Mouse (Mus musculus) adrenal gland, postnatal 36 days (tissue): Measurements from ENCODE around the gene Elf3. TPM values are rescaled to one million over a fixed set of nuclear protein-coding genes. Genes with fewer than 3 reads are reported as not detected.
"Not testable (repeated sequence)": the region's sequence is repeated elsewhere in the genome, so short reads cannot be mapped to it uniquely, and the experiment has no call there.

ENCODE experiments used
- DNase-seq, 2 experiments: peaks; one replicate each; pipeline ENCODE4 v3.0.0; 2021; ENCODE audit warnings: mixed read lengths in 1 of 2
- total RNA-seq, 2 experiments: library from RNA; stranded (reverse); gene quantifications; 2 replicates each; pipeline ENCODE4 v1.2.3; 2021

The Elf3 gene
- total RNA-seq, 2 experiments from 2014 or later: not detected

DNA sequence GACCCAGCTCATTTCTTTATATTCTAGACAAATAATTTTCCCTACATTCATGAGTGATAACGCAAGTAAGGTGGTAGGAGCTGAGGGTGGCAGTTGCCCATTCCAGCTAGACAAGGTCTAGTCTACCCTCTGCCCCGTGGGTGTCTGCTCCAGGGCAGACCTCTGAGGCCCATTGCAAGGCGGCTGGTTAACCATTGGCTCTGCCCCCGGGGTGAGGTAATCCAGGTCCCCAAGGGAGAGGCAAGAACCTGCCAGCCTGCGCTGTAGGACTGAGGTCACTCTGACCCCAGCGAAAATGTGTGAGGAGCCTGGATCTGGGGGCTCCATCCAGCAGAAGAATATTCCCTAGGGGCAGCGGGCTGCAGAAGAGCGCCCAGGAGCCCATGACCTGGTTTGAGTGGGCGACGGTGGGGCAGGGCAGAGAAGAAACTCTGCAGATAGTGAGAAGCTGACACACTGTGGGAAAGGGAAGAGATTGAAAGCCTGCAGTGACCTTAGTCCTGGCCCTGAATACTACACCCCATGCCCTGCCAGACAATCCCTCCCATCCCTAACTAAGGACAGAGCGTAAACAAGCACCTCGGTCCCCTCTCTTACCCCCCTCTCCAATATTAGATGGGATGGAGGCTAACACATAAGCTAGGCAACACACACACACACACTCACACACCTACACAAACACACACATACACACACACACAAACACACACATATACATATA is 21.1 kb downstream of the Elf3 start:
- peak; percentile 17 to 63 for DNase-seq

DNA sequence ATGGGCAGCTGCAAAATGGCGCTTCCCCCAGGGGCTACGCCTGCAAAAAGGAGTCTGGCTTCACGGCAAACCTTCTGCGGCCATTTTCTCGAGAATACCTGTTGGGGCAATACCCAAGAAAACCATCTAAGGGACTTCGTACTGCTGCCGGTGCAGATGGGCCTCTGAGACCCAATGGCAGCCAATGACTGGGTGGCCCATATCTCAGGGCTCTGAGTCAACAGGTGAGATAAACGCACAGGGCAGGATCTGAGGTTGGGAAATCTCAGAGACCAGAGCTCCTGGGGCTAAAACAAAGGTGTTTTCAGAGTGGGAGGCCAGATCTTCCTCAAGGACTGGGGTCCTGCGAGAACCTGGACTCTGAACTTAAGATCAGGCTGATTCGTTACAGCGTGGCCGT is 23.6 kb downstream of the Elf3 start:
- no peak for DNase-seq

DNA sequence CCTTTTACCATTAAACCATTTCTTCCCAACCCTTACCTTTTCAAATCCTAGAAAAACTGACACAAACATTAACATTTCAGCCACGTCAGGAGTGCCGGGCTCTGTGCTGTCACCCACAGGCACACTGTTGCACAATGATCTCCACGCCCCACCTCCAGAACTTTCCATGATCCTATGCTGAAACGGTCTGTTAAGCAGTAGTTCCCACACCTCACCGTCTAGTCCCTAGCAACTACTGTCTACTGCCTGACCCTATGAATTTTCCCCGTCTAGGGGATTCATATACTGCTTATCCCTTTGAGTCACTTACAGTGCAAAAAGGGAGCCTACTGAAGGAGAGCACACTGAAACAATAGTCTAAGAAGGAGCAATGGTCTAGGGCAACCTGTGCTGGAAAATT is 24.4 kb downstream of the Elf3 start:
- DNase-seq: no peak

DNA sequence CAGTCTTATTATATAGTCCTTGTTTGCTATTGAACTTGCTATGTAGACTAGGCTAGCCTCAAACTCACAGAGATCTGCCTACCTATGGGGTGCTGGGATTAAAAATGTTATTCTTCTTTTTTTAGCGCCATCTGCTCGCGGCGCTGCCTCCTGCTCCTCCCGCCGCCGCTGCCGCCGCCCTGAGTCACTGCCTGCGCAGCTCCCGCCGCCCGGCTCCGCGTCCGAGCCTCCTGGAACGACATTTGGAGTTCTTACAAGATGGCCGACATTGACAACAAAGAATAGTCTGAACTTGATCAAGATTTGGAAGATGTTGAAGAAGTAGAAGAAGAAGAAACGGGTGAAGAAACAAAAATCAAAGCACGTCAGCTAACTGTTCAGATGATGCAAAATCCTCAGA is 26.5 kb downstream of the Elf3 start:
- DNase-seq: not testable (repeated sequence)

DNA sequence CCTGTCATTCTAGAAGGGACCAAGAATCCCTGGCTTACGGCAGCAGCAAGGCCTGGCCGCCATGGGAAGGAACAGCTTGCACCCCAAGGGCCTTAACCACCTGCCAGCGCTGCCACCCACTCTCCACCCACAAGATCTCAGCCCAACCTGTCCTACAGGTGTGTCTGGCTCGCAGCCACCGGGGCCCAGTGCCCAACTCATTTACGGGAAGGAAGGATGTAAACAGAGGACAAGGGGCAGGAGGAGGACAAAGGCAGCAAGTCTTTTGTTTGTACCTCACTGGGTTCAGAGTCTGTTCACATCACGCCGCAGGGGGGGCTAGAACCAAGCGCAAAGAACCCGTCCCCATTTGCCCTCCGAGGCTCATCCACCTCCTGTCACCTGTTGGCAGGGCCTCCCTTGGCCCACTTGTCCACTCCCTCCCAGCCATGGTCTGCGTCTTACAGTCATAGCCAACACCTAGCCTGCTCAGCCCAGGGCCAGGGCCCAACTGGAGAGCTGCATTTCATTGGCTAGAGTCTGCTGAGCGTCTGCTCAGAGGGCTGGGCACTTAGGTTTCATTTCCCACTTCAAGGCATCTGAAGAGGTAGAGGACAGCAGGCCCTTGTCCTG is 30.9 kb downstream of the Elf3 start:
- DNase-seq: no peak

DNA sequence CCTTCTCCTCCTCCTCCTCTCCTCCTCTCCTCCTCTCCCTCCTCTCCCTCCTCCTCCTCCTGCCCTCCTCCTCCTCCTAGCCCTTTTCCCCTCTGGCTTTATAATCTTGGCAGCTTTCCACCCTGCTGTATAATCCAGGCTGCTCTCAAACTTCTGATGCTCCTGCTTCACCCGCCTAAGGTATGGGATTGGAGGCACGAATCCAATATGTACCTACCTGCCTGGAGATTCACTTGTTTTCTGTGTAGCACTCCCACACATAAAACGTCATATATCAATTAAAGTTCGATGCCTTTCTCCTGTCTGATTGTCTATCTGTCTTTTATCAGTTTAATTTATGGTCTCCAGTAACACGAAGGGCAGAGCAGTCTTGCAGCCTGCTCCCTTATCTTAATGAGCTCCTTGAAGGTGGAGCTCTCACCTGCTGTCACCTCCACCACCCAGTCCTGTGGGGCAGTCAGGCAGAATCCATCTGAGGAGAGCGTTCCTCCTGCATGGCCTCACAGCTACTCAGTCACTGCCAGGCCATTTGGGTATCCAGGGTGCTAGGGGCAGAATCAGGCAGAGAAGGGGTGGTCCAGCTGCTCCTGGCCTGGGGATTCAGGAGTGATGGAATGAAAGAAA is 33.3 kb downstream of the Elf3 start:
- no peak for DNase-seq

DNA sequence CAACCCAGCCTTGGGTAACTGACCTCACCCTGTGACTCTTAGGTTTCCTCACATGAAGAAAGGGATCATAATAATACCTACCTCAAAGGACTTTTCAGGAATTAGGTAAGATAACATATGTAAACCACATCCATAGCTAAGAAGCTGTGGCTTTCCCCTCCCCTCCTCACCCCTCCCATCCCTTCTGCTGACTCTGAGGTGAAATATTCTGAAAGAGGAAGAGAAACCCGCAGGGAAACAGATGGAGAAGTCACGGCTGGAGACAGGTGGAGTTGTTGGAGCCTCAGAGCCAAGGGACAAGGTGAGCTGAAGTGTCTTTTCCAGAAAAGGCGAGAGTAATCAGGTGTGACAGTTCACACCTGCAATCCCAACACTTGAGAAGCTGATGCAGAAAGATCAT is 34.2 kb downstream of the Elf3 start:
- DNase-seq: no peak

DNA sequence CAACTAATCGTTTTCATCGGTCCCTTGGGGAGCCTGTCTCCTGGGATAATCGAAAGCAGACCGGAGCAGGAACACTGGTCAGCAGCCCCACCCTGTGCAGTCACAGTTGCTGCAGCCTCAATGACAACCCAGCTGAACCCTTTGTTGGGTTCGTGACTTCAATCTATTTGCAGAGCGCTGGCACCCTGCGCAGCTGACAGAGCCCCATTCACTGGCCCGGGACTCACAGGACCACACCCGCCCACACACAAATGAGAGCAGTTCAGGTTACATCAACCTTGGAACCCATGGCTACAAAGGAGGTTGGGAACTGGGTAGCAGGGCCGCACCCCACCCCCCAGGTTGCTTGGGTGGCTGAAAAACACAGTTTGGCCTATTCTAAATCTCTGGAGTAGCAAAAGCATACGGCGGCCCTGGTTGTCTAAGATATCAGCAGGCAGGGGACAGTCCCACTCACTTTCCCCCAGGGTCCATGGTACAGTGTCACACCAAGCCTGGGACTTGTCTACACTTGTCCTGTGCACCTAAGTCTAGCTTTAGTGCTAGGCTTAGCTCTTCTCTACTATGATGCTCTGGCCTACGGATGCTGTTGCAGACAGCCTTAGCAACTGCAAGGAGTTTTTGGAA is 40.6 kb downstream of the Elf3 start:
- DNase-seq: no peak

DNA sequence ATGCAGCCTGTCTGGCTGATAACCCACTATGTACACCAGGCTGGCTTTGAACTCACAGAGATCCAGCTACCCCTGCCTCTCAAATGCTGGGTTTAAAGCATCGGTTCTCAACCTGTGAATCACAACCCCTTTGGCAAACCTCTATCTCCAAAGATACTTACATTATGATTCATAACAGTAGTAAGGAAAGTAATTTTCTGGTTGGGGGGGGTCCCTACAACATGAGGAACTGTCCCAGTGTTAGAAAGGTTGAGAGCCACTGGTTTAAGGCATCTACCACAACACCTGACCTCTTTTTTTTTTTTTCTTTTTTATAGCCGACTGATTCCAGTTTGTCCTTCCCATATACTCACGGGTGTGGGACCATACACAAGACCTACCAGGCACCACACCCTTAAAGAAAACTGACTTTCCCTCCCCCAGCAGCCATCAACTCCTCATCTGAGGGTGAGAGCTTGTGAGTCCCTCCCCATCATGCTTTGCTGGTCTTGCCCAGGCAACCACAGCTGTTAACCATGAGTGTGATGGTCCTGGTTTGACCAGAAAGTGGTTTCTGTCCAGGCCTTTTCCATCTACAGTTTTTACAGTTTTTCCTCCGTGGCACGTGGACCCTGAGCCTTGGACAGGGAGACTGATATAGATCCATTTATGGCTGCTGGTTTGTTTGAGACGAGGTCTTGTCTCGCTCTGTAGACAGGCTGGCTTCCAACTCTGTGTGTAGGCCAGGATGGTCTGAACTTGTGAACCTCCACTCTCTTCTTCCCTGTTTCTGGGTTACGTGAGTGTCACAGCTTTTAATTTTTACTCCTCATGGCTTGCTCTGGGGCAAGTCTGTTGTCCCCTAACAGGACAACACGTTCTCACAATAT is 44.4 kb downstream of the Elf3 start:
- no peak for DNase-seq

DNA sequence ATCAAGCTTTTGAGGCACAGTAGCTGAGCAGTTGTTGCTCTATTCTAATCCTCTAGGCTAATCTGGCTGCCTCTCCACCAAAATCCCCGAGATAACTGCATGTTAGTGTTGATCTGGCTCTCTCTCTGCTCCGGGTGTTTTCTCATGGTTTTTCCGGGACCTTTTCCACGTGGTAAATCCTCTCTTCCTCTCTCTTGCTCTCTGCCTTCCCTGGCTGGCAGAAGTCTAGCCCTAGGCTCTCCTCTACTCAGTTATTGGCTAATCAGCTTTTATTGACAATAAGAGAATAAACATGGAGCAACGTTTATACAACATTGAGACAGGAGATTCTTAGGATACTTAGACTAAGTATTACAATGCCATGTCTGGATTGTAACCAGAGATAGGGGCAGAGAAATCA is 47.9 kb downstream of the Elf3 start:
- no peak for DNase-seq

DNA sequence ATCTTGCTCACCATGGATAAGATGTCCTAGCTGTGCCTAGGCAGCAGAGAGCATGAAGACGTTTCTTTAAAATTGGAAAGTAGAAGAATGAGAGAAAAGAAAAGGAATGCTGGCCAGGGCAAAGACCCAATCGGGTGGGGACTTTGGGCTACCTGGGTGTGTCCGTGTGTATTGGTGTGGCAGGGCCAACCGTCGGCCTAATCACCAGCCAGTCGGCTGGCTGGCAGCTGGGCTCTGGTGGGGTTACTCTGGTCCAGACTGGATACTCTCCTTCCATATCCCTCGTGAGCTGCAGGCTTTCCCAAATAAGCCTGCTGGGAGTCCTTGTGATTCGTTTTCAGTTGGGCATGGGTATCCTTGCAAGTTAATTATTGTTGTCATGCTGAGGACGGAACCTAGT is 49.7 kb downstream of the Elf3 start:
- no peak for DNase-seq

DNA sequence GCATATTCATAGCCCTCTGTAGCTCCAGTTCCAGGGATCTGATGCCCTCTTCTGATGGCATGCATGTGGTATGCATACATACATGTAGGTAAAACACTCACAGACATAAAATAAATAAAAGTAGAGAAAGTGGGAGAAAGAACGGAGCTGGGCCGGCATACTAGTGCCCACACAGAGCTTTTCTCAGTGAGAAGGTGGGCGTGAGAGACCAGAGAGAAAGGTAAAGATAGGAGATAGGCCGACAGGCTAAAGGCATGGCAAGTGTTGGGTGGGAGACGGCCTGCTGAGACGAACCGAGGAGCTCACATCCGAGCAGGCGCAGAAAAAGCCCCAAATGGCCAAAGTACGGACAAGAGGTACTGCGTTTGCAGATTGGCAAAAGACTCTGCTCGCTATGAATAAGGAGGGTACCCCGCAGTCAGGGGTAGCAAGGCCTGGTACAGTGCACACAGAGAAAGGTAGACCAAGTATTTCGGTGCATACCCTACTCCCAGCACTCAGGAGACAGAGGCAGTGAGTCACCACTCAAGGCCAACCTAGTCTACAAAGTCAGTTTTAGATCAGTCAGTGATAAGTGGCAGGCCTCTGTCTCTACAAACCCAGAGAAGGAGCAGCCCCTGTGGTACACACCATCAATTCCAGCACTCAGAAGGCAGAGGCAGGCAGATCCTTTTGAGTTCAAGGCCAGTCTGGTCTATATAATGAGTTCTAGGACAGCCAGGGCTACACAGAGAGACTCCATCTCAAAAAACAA is 51.6 kb downstream of the Elf3 start:
- DNase-seq: peak in 1 of 2 experiments; percentile 10

DNA sequence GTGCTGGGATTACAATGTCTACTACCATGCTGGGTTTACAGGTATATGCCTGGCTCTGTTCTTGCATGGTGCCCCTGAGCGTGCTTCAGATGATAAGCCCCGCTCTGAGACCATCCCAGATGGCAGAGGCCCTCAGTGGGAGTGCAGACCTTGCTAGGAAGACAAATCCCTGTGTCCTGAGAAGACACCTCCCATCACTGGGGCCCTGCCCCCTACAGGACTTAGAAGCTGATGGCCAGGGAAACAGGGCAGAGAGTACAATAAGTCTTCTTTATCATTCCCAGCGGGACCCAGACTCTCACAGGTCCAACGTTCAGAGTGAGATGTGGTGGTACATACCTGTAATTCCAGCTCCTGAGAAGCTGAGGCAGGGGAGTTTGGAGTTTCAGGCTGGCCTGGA is 53.1 kb downstream of the Elf3 start:
- DNase-seq: no peak

DNA sequence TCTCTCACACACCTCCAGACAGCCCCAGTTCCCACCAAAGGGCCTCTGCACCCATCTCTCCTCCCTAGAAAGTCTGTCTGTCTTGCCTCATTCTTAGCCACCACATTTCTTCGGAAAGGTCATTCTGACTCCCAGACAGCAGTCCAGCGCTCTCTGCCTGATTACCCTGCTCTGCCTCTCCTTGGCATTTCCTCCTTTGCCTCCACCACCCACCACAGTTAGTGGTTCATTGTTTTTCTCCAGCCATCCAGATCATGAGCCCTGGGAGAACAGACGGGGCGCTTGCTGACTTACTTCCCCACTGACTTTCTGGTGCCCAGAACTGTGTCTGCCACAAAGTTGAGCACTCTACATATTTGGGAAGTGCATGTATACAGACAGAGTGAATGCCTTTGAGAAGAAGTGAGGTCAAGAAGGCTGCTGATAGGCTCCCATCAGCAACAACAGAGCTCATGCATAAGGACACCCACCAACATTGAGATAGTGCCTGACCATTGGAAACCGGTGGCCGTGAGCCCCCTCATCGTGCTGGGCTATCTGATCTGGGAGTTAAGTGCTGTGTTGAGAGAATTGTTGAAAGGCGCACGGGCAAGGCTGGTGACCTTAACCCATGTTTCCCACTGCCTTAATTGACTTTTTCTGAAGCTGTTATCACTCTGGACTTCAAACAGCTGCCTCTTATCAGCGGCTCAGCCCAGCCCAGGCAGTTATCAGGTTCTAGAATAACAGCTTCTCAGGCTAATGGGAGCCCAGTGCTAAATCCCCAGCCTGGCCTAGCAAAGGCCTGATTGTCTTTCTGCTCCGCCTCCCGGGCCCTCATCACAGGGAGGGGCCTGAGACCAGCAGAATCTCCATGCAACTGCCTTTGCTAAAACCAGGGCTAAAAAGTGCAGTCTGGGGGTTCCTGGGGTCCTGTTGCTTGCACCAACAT is 53.9 kb downstream of the Elf3 start:
- peak in 1 of 2 experiments; percentile 13 for DNase-seq

Other genes with a start within 250 kb of the Elf3 start
- gene Lgr6, start 153.3 kb downstream of the Elf3 start, total RNA-seq: 1 to 10 TPM; 1.2 to 2.2 TPM
- 1 to 10 TPM in 1 of 2 experiments, under 1 TPM in 1; 0.63 to 1.1 TPM for gene Ptpn7, start 125.9 kb downstream of the Elf3 start, total RNA-seq
- gene Arl8a, start 111.7 kb downstream of the Elf3 start, total RNA-seq: 10 to 100 TPM; 52.5 to 56.3 TPM
- 1 to 10 TPM in 1 of 2 experiments, under 1 TPM in 1; 0.83 to 1.5 TPM for gene Gpr37l1, start 90.9 kb downstream of the Elf3 start, total RNA-seq
- gene Rnpep, start 25.5 kb upstream of the Elf3 start, total RNA-seq: 10 to 100 TPM; 46.3 to 48.9 TPM
- gene Timm17a, start 55.2 kb upstream of the Elf3 start, total RNA-seq: 100 to 1,000 TPM; 212 to 215 TPM
- gene Lmod1, start 66.2 kb upstream of the Elf3 start, total RNA-seq: 1 to 10 TPM; 1.4 to 1.6 TPM
- 1 to 10 TPM; 6.8 to 9.2 TPM for gene Shisa4, start 116.7 kb upstream of the Elf3 start, total RNA-seq
- 10 to 100 TPM; 66.0 to 81.5 TPM for gene Ipo9, start 171.9 kb upstream of the Elf3 start, total RNA-seq